Mouse (Mus musculus) erythroblast, embryonic 14.5 days (primary cell): ENCODE measurements at regions not wholly inside any gene's neighbourhood (a gene's known extent, or its start where the extent isn't known, plus 50 kb on each side); places are given as distances from the start of the nearest gene placed in this dataset.

Experiments
- GATA1 ChIP-seq: IDR thresholded peaks from 2 replicates; pipeline ENCODE4 v1.6.1; 2012; ENCODE audit warnings: low read length, inconsistent platforms, mixed read lengths
- TAL1 ChIP-seq: IDR thresholded peaks from 3 replicates; pipeline ENCODE4 v1.6.1; 2012; ENCODE audit warnings: low read length, inconsistent platforms, mixed read lengths

- TF ChIP-seq GATA1: no peak
- TF ChIP-seq TAL1: no peak
These were observed 306.7 kb downstream of the Hlx start for GRCm38 (mm10) chr1:184425694-184426093.
